Mouse (Mus musculus) hematopoietic stem cell, adult 5-6 weeks (primary cell): Measurements from ENCODE around the gene Uqcrh. TPM values are rescaled to one million over a fixed set of nuclear protein-coding genes. Genes with fewer than 3 reads are reported as not detected.

Source experiments
- ATAC-seq, 2 experiments: fragments of 125-278 bp in 1 of 2; replicated peaks in 1 of 2; 2 replicates each; pipeline ENCODE4 v1.8.0; 2016 to 2017; ENCODE audit warnings: inconsistent platforms in 2 of 2, mild to moderate bottlenecking in 2 of 2, moderate number of reproducible peaks in 2 of 2, low read depth in 1 of 2, moderate TSS enrichment in 1 of 2; ENCODE audit not compliant: low FRiP score in 2 of 2, poor library complexity in 2 of 2, severe bottlenecking in 2 of 2, insufficient read depth in 1 of 2, low TSS enrichment in 1 of 2
- total RNA-seq: library from RNA; stranded (forward); fragments of 172-1452, 232-1000 nt; gene quantifications from 2 replicates; pipeline ENCODE4 v1.2.3, GENCODE M21; 2017

The Uqcrh gene
- total RNA-seq, 1 experiment from 2014 or later: 259 TPM

- ATAC-seq: no peak
Measured at GRCm38 (mm10) chr4:116070116-116070515, 4.8 kb downstream of the Uqcrh start.

GRCm38 (mm10) chr4:116063855-116064254 is 11.0 kb downstream of the Uqcrh start:
- ATAC-seq: no peak

- no peak for ATAC-seq
Measured at GRCm38 (mm10) chr4:116059012-116059726, 15.7 kb downstream of the Uqcrh start.

- ATAC-seq: no peak
Measured at GRCm38 (mm10) chr4:116057559-116057958, 17.3 kb downstream of the Uqcrh start.

- peak; percentile 95 to 96 for ATAC-seq
Measured at GRCm38 (mm10) chr4:116053399-116053961, 21.4 kb downstream of the Uqcrh start, which contains the start of gene Nsun4. Gene Nsun4 (minus strand): TSS chr4:116053876.

- peak; percentile 14 to 18; a peak in 1 of 4 replicates for ATAC-seq
Measured at GRCm38 (mm10) chr4:116052526-116053293, 22.2 kb downstream of the Uqcrh start.

- ATAC-seq: no peak
Measured at GRCm38 (mm10) chr4:116049211-116049610, 25.7 kb downstream of the Uqcrh start.

GRCm38 (mm10) chr4:116048130-116048920 is 26.5 kb downstream of the Uqcrh start:
- ATAC-seq: no peak

GRCm38 (mm10) chr4:116047681-116048080 is 27.2 kb downstream of the Uqcrh start:
- no peak for ATAC-seq

- no peak for ATAC-seq
Measured at GRCm38 (mm10) chr4:116046604-116047003, 28.3 kb downstream of the Uqcrh start.

GRCm38 (mm10) chr4:116042186-116042585 is 32.7 kb downstream of the Uqcrh start:
- no peak for ATAC-seq

- no peak for ATAC-seq
Measured at GRCm38 (mm10) chr4:116040466-116040865, 34.4 kb downstream of the Uqcrh start.

GRCm38 (mm10) chr4:116033374-116033773 is 41.5 kb downstream of the Uqcrh start:
- ATAC-seq: no peak

GRCm38 (mm10) chr4:116032906-116033305 is 42.0 kb downstream of the Uqcrh start:
- no peak for ATAC-seq

- no peak for ATAC-seq
Measured at GRCm38 (mm10) chr4:116017902-116018746, 56.7 kb downstream of the Uqcrh start, which contains the start of gene Faah. Gene Faah (minus strand): TSS chr4:116017926.

- peak; percentile 75 to 77 for ATAC-seq
Measured at GRCm38 (mm10) chr4:116017300-116017901, 57.5 kb downstream of the Uqcrh start.
